Mouse (Mus musculus): ENCODE measurements around the gene Fam243. TPM values are rescaled to one million over a fixed set of nuclear protein-coding genes. Genes with fewer than 3 reads are reported as not detected.
A peak's percentile ranks its signal among the peaks of the same experiment; 100 is the strongest.

Gene Fam243
- total RNA-seq (2021), result 1 to 10 TPM; 1.2 to 1.4 TPM
- long read RNA-seq, experiment 1, result 0 reads
- long read RNA-seq, experiment 2, result 0 reads

DNA sequence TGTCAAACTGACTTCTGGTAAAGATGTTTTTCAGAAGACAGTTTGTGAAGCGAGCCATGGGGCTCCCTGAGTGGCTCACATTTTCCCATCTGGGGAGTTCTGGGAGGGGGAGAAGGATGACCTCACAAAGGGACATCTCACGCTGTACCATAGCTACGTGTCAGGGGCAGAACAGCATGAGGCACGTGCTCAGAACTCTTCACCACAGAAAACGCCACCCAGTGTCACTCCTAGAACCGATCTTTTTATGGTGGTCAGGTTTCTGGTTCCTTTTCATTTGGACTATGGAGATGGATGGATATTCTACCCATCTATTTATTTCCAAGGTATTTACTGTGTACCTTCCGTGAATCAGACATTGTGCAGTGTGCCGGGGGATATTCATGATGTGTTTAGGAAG is at the start of gene Fam243:
Fam243 (minus strand) TSS at position 101 of the 400 bp plus-strand sequence.
- intact Hi-C loops (cut with DNase I), result no loop called here
- no peak for DNase-seq

DNA sequence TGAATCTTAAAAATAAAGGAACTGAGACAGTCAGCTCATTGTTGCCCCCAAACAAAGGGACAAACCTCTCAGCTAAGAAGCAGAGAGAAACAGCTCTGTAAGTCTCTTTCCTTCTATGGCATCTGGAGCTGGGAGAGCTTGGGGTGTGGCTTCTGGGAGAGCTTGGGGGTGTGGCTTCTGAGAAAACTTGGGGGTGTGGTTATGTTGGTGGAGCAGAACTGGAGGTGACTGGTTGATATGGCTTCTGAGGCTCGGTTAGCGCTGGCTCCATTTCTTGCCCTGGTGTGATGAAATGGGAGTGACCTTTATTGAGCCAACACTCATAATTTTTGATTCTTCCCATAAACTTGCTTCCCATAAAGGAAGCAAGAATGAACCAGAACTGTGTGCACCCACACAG is 48.0 kb upstream of the Fam243 start:
- DNase-seq, result no peak
- intact Hi-C loops (cut with DNase I), result no loop called here

DNA sequence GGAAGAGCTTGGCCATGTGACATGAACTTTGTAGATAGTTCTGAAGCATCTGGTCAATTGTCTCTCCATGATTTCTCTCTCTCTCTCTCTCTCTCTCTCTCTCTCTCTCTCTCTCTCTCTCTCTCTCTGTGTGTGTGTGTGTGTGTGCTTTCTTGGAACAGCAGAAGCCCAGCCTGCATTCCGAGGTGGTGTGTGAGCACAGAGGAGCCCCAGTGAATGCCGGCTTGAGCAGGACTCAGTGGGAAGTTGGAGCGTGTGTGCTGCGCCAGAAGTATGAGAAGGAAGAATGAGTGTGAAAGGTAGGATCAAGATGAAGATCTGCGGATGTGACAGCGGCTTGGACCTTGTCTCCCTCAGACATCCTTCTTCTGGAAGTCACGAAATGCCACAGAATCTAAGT is 44.2 kb upstream of the Fam243 start:
- no peak for DNase-seq
- intact Hi-C loops (cut with DNase I), result no loop called here

- DNase-seq, result no peak
- intact Hi-C loops (cut with DNase I), result no loop called here
These were observed 39.5 kb upstream of the Fam243 start for GRCm38 (mm10) chr16:92360711-92361110.

DNA sequence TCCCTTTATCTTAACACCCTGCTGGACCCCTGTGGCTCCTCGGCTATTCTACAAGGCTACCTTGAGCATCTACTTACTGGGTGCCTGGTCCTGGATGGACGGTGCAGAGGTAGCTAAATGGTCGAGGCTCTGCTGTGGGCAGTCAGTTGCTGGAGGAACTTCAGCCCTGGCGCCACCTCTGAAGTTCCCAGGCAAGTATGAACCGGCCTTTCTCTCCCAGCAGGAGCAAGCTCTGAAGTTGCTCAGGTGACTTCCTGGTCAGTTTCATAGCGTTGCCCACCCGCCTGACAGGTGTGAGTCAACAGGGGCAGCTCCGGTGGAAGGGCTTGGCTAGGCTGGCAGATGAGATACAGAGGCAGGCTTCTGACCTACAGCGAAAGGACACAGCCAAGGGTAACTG is 38.0 kb upstream of the Fam243 start, which contains the start of gene Kcne1:
Kcne1 (minus strand) TSS at position 240 of the 400 bp plus-strand sequence.
- no peak for DNase-seq
- intact Hi-C loops (cut with DNase I), result no loop called here

DNA sequence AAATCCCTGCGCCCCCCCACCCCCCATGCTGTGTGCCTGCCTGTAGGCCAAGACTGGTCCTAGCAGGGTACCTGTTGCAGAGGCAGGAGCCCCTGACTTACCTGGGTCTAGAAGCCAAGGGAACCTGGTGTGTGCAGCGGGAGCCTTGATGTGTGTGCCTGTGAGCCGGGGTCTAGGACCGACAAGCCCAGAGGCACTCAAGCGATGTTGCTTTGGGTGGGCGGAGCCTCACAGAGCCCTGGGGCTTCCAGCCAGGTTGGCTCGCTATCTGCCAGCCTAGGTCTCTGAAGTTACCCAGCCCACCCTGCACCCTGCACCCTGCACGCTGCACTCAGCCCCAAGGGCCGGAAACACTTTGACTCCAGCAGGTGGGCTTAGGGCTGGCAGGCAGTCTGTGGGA is 37.5 kb upstream of the Fam243 start:
- intact Hi-C loops (cut with DNase I), result no loop called here
- DNase-seq, result peak in 1 of 2 experiments; percentile 50

GRCm38 (mm10) chr16:92357566-92357965 is 36.3 kb upstream of the Fam243 start:
- no peak for DNase-seq
- intact Hi-C loops (cut with DNase I), result no loop called here

GRCm38 (mm10) chr16:92357023-92357422 is 35.8 kb upstream of the Fam243 start:
- no peak for DNase-seq
- intact Hi-C loops (cut with DNase I), result no loop called here

- DNase-seq, result peak in 1 of 2 experiments; percentile 23
- intact Hi-C loops (cut with DNase I), result no loop called here
These were observed 34.7 kb upstream of the Fam243 start for GRCm38 (mm10) chr16:92355982-92356381.

DNA sequence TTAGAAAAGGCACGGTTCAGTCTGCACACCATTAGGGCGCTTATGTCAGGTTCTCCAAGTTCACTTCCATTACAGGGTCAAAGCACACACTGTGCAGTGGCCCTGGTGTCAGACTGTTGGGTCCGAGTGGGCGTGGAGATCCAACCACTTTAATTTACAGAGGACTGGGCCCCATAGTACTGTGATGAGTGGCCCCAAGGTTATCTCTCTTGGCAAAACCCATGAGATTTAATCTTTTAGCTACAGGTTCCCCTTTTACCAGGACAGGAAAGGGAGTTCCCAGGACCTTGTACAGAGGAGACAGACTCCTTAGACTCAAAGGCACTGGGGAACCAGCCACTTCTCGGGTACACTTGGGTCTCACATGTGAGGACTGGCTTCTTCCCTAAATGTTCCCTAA is 34.1 kb upstream of the Fam243 start:
- DNase-seq, result no peak
- intact Hi-C loops (cut with DNase I), result no loop called here

DNA sequence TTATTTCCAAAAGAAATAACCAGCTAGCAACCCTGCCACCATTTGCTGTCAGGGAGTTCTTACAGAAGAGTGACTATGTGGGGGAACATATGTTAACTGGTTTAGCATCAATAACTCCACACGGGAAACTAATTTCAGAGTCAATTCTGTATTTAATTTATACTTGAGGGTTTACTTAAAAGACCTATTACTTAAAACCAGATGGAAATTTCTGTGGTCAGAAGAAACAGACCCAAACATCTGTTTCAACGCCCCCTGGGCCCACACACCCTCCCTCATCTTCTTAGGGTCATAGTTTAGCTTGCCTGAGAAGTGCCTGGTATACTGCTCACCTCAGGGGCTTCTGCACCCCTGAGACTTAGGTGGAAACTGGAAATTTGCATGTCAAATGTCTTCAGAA is 32.7 kb upstream of the Fam243 start:
- intact Hi-C loops (cut with DNase I), result no loop called here
- DNase-seq, result no peak

DNA sequence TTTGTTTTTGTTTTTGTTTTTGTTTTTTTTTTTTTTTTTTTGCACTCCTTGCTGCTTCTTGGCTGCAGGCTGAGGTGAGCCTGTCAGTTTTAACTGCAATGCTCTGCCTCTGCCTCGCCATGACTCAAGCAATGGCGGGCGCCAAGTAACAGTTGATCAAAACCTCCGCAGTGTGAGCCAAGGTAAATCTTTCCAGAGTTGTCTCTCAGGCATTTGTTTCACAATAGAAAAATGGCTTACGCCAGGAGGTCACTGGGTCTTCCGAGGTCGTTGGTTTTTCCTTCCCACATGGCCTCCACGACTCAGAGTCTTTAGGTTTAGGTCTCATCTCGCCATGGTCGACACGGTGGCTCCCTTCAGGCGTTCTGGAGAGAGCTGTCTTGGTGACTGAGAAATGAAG is 32.1 kb upstream of the Fam243 start:
- no peak for DNase-seq
- intact Hi-C loops (cut with DNase I), result no loop called here

GRCm38 (mm10) chr16:92348941-92349340 is 27.7 kb upstream of the Fam243 start:
- no peak for DNase-seq
- intact Hi-C loops (cut with DNase I), result no loop called here

GRCm38 (mm10) chr16:92346297-92346916 is 25.2 kb upstream of the Fam243 start:
- intact Hi-C loops (cut with DNase I), result no loop called here

DNA sequence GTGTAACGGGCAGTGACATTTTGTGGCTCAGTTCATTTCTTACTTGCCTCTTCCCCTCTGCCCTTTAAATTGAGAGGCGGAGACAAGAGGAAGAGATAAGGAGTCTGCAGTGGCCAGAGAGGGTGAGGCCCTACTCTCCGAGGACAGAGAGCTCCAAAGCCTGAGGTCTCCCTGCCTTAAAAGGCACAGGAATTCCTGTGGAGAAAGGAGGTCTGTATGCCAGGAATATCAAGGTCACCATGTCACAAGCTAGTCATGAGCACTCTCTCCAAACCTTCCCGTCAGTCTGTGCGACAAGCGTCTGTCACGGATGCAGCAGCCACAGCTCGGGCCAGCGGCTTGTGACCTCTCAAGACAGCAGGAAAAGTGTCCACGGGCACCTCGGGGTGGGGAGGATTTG is 23.9 kb upstream of the Fam243 start:
- peak; percentile 55 to 70 for DNase-seq
- intact Hi-C loops (cut with DNase I), result no loop called here

More at GRCm38 (mm10) chr16:92346297-92346916, 25.2 kb upstream of the Fam243 start:
- DNase-seq, result peak; percentile 74 to 85

GRCm38 (mm10) chr16:92340612-92341511 is 19.6 kb upstream of the Fam243 start:
- peak; percentile 72 to 77 for DNase-seq
- intact Hi-C loops (cut with DNase I), result loop anchor here (2.0 to 5.0 kb wide), 2 partner anchors 118 to 136 kb away; no protein-coding TSS in a partner anchor

DNA sequence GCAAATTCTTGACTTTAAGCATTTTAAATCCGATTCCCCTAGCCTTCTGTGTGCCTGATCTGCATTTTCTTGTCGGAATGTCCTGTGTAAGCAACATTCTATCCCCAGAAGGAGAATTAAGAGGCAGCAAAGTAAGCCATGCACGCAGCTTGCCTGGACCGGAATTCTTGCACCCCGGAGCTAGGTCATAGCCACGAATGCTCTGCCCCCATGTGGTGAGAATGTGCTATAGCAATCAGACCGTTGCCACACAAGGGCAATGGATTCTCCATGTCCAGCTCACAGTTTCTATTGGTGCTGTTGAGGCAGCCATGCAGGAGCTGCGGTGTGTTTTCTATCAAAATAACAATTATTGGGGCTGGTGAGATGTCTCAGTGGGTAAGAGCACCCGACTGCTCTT is 15.0 kb upstream of the Fam243 start:
- DNase-seq, result peak; percentile 73 to 85
- intact Hi-C loops (cut with DNase I), result loop anchor here (2.0 kb wide), 1 partner anchor 21 kb away; no protein-coding TSS in a partner anchor

DNA sequence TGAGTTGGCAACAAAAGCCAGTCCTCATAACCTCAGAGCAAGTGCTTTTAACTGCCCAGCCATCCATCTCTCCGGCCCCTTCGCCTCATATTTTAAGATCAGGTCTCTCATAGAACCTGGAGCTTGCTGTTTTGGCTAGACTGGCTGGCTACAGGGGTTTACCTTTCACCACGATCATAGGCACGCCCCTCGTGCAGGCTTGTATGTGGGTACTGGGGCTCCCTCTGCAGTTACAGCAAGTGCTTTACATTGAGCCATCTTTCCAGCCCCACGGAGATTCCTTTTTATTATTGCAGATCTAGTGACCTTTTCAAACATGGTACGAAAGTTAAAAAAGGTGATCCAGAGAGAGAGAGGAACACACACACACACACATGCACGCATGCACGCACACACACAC is 13.4 kb upstream of the Fam243 start:
- no peak for DNase-seq
- intact Hi-C loops (cut with DNase I), result no loop called here

DNA sequence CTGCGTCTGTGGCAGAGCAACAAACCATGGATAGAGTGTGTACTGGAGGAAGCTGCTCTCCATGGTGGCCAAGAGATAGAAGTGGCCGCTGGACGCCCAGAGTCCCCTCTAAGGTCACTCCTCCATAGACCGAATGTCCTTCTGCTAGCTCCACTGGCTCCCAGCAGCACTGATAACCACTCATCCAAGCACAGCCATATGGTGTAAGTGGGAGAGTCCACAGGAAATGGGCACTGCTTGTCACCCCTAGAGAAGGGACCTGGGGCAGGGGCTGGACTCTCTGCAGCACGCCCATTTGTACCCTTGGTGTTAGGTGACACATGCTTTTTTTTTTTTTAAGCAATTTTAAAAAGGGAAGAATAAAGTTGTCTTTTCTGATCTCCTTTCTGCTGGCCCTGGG is 9.7 kb upstream of the Fam243 start:
- DNase-seq, result no peak
- intact Hi-C loops (cut with DNase I), result no loop called here

- intact Hi-C loops (cut with DNase I), result no loop called here
- DNase-seq, result no peak
These were observed 6.7 kb upstream of the Fam243 start for GRCm38 (mm10) chr16:92327911-92328310.

- no peak for DNase-seq
- intact Hi-C loops (cut with DNase I), result no loop called here
These were observed 3.8 kb upstream of the Fam243 start for GRCm38 (mm10) chr16:92325062-92325406.

Data from heart, postnatal 14 days (tissue).